Mouse (Mus musculus) spleen, postnatal 4 days (tissue): ENCODE measurements around the gene Prtg.

Experiments used
- DNase-seq, 2 experiments: peaks; one replicate each; pipeline ENCODE4 v3.0.0; 2022; ENCODE audit warnings: low spot score in 2 of 2

The Prtg gene

DNA sequence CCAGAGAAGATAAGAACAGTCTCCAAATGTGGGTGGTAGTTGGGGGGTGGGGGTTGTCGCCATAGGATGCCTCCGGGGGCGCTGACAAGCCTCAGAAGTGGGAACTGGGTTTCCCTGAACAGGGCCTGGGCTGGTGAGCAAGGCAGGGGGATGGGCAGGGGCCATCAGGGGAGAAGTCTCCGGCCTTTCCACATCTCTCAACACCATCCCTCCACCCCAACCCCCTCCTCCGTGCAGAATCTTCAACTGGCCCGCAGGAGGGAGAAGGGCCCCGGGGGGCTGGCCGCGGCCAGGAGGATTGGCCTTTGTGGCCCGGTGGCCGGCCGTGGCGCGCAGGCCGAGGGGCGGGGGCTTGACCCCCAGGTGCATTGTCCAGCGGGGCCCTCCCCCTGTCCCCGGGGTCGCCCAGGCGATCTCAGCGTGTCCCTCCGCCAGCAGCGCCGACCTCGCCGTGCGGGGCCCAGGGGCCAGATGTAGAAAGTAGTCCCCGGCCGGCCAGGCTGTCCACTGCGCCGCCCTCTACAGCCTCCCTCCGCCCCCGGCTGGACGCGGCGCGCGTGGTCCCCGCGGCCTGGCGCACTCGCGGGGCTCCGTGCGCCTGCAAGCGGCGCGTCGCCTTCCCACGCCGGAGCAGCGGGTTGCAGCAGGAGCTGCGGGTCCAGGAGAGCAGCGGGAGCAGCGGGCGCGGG, at the start of gene Prtg:
Gene Prtg, plus strand, starts transcription at position 144 of the 689 bp plus-strand sequence.
- peak in 1 of 2 experiments; percentile 65 for DNase-seq

DNA sequence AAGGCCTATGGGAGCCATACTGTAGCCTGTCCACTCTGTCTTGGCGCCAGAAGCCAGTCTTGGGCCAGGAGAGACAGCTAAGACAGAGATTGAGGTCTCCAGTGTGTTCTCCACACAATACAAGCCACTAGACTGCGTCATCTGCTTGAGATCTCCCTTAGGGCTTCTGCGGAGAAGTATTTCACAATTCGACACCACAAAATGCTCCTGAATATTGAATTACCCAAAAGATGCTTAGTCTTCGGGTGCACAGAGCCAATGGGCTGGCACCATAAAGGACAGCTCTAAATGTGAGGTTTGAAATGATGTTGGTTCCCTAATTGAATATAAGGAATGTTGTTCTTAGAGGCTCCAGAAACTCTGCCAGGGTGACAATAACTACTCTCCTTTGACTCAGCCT, 49.5 kb upstream of the Prtg start:
- no peak for DNase-seq

DNA sequence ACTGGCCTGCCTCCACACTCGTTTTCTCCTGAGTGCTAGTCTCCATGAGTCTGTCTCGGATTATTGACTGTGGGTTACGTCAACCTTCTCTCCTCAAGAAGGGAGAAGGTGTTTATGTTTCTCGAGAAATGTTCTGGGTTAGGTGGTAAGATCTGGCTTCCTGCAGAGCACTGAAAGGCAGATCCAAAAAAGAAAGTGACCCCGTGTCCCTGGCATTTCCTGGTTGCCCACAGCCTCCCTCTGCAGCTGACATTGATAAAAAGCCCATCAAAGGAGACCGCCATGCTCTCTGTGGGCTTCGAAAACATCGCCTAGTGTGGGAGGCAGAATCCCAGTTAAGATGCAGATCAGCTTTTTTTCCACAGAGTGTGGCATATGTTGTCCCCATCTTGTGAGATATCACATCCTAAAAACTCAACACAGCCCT, 48.0 kb upstream of the Prtg start:
- DNase-seq = no peak

DNA sequence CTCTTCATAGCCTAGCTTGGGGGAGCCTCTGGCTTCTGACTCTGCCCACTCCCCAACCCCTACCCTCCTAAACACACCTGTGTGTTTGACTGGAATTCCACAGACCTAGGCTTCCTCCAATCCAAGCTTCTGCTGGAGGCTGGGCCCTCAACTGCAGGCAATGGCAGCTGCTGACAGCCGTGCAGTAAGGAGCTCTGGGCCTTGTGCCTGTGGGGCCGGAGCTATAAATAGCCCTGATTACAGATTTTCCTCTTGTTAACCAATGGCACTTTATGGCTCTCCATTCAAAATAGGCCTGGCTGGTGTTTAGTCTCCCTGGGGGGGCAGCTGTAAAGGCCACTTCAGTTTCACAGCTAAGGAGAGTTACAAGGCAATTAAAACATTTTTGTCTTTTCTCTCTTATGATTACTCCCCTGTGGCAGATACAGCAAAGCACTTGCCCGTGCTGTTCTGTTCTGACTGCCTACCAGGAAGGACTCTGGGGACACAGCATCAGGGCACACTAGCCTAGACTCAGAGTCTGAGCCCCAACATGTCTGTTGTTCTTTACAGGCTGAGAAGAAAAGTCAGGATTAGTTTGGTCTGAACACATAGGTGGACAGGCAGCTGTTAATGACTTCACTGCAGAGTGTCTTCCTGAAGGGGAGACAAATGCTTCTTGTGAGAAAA, 43.5 kb upstream of the Prtg start:
- DNase-seq = no peak

GRCm38 (mm10) chr9:72766789-72767349, 39.8 kb upstream of the Prtg start:
- DNase-seq = peak; percentile 80 to 92

DNA sequence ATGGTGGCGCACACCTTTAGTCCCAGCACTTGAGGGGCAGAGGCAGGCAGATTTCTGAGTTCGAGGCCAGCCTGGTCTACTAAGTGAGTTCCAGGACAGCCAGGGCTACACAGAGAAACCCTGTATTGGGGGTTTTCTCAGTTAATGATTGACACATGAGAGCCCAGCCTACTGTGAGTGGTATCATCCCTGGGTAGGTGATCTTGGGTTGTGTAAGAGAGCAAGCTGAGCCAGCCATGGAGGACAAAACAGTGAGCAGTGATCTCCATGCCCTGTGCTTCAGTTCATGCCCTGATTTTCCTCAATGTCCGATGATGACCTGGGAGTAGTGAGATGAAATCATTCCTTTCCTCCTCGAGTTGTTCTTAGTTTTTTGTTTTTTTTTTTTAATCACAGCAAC, 31.7 kb upstream of the Prtg start:
- no peak for DNase-seq

GRCm38 (mm10) chr9:72779004-72779403, 27.7 kb upstream of the Prtg start:
- DNase-seq = no peak

DNA sequence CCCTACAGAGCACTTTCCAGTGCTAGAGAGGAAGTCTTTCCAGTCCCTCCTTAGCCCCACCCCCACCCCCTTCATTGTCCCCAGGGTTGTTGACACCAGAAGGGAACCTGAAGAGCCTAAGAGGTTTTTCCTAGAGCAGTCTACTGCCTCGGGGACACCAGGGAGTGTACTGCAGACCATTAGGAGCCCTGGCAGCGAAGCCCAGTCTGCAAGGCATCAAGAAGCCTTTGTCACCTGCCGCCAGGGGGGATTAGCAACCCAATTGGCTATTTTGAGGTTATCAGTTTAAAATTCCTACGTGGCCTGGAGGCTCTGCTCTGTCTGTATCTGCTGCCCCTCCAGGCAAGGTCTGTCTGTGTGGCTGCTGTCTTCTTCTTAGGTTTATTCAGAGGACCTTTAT, 26.9 kb upstream of the Prtg start:
- DNase-seq = no peak

DNA sequence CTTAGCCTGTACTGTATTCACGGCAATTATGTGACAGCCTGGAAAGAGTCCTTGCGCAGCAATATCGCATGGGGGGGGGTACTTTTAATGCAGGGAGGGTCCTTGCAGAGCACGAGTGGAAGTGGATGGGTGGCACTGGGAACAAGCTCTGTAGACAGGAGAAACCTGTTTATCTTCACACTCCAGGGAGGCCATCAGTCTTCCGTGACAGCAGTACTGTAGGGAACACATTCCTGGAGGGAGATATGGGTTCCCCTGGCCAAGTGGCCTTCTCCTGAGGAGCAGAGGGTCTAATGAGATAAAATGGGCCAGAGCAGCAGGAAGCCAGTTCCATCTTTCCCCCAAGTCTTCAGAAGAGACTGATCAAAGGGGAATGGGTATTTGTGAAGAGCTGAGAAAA, 26.0 kb upstream of the Prtg start:
- DNase-seq = no peak

DNA sequence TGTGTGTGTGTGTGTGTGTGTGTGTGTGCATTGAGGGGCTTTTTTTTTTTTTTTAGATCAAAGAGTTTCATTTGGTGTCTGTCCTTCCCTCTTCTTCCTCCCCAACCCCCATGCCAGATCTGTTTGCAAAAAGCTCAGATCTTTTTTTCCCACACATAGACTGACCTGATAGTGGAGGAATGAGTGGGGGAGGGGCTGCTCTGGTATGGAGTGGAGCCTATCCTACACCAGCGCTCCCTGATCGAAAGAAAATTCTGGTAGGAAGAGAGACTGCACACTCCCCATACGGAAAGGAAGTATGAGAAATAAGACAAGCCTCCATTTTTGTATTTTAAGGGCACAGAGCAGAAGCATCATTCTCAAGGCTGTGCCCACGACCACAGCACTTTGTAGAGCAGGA, 25.2 kb upstream of the Prtg start:
- no peak for DNase-seq

DNA sequence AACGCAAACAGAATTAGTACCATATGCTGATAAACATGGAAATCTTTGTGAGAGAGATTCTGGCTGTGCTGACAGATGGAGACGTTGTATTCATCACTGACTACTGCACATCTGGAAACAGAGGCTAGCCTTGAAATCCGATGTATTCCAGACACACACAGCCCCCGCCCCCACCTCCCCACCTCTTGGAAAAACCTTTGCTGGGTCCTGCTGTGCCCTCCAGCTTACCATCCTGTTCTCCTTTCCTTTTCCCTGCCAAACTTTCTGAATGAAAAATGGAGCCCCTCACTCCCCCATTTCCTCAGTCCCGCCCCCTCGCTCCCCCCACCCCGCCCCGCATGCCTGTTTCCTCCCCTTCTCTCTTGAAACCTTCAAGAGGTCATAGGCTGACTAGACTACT, 24.6 kb upstream of the Prtg start:
- no peak for DNase-seq

- DNase-seq = no peak
Measured at GRCm38 (mm10) chr9:72787732-72788131, 18.9 kb upstream of the Prtg start.

GRCm38 (mm10) chr9:72790530-72791212, 16.0 kb upstream of the Prtg start:
- no peak for DNase-seq

DNA sequence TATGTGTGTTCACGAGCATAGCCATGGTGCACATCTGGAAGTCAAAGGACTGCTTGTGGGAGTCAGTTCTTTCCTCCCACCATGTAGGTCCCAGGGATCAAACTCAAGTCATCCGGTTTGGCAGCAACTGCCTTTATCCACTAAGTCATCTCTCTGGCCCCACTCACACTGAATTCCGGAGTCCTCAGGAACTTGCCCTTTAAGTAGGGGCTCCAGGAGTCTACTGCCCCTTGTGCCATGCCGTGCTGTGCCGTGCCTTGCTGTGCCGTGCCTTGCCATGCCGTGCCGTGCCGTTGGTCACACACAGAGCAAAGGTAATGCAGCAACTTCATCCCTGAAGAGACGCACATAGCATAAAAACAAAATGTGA, 15.5 kb upstream of the Prtg start:
- no peak for DNase-seq

DNA sequence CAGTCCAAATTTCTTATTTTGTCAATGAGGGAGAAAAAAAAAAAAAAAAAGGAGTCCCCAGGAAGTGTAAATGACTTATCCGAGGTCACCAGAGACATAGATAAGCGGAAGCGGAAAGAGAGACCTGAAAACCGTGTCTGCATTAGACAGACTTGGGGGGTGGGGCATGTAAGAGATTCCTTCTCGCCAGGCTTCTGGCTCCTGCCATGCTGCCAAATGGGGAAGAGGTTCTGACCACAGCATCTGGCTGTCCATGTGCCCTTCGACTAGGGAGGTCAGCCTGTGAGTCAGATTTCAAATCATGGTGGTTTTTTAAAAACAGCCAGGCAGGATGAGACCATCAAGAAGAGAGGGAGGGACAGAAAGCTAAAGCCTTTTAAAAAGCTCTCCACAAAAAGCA, 15.0 kb upstream of the Prtg start:
- DNase-seq = no peak

DNA sequence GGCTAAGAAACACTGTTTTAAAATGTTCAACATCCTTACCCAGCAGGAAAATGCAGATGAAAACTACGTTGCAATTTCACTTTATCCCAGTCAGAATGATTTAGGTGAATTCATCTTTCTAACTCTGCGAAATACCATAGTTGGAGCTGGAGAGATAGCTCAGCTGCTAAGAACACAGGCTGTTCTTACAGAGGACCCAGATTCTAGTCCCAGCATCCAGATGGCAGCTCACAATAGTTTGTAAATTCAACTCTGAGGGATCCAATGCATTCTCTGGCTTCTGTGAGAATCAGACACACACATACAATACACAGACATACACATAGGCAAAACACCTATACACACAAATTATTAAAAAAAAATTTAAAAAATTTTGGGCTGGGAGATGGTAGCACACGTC, 11.4 kb upstream of the Prtg start:
- no peak for DNase-seq

- DNase-seq = no peak
Measured at GRCm38 (mm10) chr9:72797136-72797621, 9.5 kb upstream of the Prtg start.

DNA sequence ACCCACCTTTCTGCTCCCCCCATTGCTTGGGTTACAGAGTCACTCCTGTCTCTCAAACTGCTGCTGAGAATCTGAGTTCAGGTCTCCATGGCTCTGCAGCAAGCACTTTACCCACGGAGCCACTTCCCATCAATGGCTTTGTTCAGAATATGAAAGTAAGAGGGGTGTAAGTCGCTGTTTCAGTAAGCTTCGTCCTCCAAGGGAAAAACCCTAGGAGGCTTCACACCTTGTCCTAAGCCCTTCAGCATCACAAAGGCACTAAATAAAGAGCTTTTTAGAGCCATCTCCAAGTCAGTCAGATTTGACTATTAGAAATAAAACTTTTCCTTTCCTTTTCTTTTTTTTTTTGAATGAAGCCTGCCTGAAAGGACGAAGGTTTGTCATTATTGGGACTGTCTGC, 3.4 kb upstream of the Prtg start:
- no peak for DNase-seq

GRCm38 (mm10) chr9:72806146-72806545, 528 bp upstream of the Prtg start:
- no peak for DNase-seq

- DNase-seq = peak in 1 of 2 experiments; percentile 71
Measured at GRCm38 (mm10) chr9:72807420-72808005, 839 bp downstream of the Prtg start.

DNA sequence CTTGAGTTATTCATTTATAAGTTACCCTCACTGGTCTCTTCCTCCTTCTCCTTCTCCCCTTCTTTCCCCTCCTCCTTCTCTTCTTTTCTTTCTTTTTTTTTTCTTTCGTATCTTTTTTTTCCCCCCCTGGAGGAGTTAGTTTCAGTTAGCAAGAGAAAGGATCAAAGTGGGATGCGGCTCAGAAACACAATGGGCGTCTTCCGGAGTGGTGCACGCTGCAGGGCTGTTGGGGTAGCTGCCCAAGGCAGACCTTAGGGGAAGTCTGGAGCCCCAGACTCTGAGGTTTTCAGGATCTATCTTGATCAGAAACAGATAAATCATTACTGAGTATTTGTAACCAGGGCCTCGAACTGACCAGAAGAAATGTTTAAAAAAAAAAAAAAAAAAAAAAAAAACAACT, 1.5 kb downstream of the Prtg start:
- no peak for DNase-seq

DNA sequence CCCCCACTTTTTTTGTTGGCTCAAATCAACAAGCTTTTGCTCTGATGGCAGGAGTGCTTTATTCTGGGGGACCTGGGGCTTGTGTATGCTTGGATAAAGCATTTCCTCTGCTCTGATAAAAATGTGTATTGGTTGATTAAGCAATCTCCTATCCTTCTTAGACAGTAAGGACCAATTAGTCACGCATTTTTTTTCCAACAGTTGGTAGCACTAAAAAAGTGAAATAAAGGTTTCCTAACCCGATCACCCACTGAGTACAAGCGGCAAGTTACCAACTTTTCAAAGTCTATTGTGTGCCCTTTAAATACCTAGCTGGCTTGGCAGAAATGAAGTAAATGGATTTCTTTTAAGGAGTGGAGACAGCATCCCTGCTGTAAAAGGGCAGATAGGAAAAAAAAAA, 1.9 kb downstream of the Prtg start:
- DNase-seq = no peak
